Mouse (Mus musculus) gastrocnemius, adult 2 months (tissue): ENCODE measurements around the gene Asic2. TPM values are rescaled to one million over a fixed set of nuclear protein-coding genes. Genes with fewer than 3 reads are reported as not detected.
A peak's percentile ranks its signal among the peaks of the same experiment; 100 is the strongest.

Experiments
- DNase-seq: peaks from one replicate; pipeline ENCODE4 v3.0.0; 2022
- H3K27ac ChIP-seq: fragments of 200-600 bp; 2 replicates; pipeline ENCODE4 v1.8.1; 2022; ENCODE audit warnings: mild to moderate bottlenecking
- H3K4me3 ChIP-seq: fragments of 200-600 bp; 2 replicates; pipeline ENCODE4 v1.8.1; 2022; ENCODE audit warnings: mild to moderate bottlenecking, moderate library complexity
- CTCF ChIP-seq: fragments of 200-600 bp; IDR thresholded peaks from 2 replicates; pipeline ENCODE4 v1.8.1; 2022; ENCODE audit warnings: antibody characterized with exemption, mild to moderate bottlenecking, moderate library complexity
- intact Hi-C: fragments of 180-260 bp; cut with DNase I; formaldehyde crosslinking; loops from one replicate; pipeline ENCODE4 v1.15.1; 2025
- total RNA-seq, 2 experiments: library from RNA; stranded (reverse); gene quantifications; 2 replicates each; pipeline ENCODE4 v1.2.3; 2021

The Asic2 gene
- total RNA-seq, 2 experiments from 2014 or later, result 0.10 TPM; not detected in 1

DNA sequence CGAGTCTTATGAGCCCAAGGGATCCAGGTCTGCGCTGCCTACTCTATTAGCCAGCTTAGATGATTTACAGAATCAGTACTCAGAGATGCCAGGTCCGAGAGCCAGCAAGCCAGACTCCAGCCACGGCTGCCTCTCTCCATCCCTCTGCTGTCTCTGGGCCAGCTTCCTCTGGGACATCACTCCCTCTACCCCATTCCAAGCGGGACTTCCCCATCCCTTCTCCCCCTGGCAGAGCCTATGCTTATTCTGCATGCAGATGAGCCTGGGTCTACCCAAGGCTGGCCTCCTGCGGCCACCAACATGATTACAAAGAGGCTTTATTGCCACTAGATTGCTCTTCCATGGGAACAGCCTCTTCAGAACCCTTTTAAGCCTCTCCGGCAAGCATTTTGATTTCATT is 850.2 kb downstream of the Asic2 start:
- no peak for DNase-seq
- Histone ChIP-seq H3K27ac (no peak overlapping the region), H3K4me3 (no peak overlapping the region)
- intact Hi-C loops, result no loop called here
- no peak for TF ChIP-seq CTCF

- intact Hi-C loops, result no loop called here
- DNase-seq, result peak; percentile 30
- TF ChIP-seq CTCF, result no peak
These were observed 852.6 kb downstream of the Asic2 start for GRCm38 (mm10) chr11:81115666-81116065.

DNA sequence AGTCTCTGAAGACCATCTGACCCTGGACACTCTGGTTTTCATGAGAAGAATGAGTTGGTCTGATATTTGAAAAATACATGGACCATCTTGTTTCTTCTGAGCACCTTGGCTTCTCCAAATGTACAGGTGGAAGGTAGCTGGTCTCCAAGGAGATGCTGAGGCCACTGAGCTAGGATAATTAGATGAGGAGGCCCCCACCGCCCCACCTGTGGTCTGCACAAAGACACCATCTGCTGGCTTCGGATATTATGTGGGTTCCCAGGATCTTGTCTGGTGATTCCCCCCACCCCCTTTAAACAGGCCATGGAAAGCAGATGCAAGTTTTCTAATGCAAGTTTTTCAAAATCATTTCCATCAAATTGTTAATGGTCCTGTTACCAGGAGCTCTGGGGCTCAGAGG is 856.6 kb downstream of the Asic2 start:
- no peak overlapping the region for H3K27ac ChIP-seq
- DNase-seq, result no peak
- intact Hi-C loops, result no loop called here
- no peak overlapping the region for H3K4me3 ChIP-seq
- no peak for TF ChIP-seq CTCF

More at GRCm38 (mm10) chr11:81115666-81116065, 852.6 kb downstream of the Asic2 start:
- no peak overlapping the region for H3K4me3 ChIP-seq
- no peak overlapping the region for H3K27ac ChIP-seq

DNA sequence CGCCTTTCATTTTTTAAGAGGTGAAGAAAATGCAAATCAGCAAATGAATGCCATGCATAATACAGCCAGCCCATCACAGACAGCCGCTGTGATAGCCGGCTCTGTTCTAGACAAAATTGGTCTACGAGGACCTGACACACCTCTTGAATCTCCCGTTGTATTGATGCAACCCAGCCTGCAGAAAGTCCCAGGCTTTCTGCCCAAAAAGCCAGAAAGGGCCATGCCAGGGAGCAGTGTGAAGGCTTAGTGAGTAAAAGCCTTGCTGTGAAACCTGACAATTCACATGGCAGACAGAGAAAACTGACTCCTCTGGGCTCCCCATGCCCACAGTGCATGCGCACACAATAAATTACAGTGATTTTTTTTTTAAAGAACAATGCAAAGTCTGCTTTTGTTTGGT is 858.2 kb downstream of the Asic2 start:
- TF ChIP-seq CTCF, result no peak
- DNase-seq, result no peak
- intact Hi-C loops, result no loop called here
- no peak overlapping the region for H3K4me3 ChIP-seq
- H3K27ac ChIP-seq, result no peak overlapping the region

GRCm38 (mm10) chr11:81106949-81107348 is 861.3 kb downstream of the Asic2 start:
- TF ChIP-seq CTCF, result no peak
- intact Hi-C loops, result no loop called here
- no peak for DNase-seq
- Histone ChIP-seq H3K4me3 (no peak overlapping the region), H3K27ac (no peak overlapping the region)

- Histone ChIP-seq H3K4me3 (no peak overlapping the region), H3K27ac (no peak overlapping the region)
- intact Hi-C loops, result no loop called here
- DNase-seq, result no peak
- no peak for TF ChIP-seq CTCF
These were observed 867.4 kb downstream of the Asic2 start for GRCm38 (mm10) chr11:81100829-81101228.

DNA sequence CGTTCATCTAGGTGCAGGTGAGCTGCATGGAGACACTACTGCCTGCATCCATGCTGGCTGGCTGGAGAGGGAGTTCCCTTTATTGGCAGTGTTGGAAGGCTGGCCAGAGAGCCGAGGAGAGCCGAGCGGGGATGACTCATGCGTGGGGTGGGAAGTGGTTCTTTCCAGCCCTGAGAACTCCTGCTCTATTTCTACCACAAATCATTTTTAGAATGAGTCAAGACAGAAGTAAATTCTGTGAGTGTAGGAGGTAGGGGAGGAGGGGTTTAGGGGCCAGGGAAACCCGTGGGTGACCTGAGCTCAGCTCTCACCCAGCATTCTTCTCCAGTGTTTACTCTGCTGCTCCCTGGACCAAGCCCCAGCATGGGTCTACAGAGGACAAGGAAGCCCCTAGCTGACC is 872.2 kb downstream of the Asic2 start:
- intact Hi-C loops, result no loop called here
- DNase-seq, result peak; percentile 34
- no peak for TF ChIP-seq CTCF
- no peak overlapping the region for H3K4me3 ChIP-seq
- no peak overlapping the region for H3K27ac ChIP-seq

- TF ChIP-seq CTCF, result no peak
- no peak for DNase-seq
- intact Hi-C loops, result no loop called here
- Histone ChIP-seq H3K27ac (no peak overlapping the region), H3K4me3 (no peak overlapping the region)
These were observed 873.7 kb downstream of the Asic2 start for GRCm38 (mm10) chr11:81094581-81094980.

DNA sequence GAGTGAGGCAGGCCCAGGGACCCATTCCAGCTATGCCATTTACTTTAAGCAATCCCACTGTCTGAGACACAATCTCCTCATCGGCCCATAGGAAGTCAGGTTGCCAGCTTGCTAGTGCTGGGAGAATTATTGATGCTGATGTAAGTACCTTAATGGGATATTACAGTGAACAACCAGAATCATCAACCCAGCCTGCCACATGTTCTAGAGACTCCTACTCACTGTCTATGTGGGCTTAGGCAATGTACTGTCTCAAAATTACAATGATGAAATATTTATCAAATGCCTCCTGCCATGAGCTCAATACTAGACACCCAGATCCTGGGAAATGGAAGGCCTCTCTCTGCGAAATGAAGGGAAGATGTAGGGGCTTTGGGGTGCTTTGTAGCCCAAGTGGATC is 876.1 kb downstream of the Asic2 start:
- intact Hi-C loops, result no loop called here
- DNase-seq, result no peak

DNA sequence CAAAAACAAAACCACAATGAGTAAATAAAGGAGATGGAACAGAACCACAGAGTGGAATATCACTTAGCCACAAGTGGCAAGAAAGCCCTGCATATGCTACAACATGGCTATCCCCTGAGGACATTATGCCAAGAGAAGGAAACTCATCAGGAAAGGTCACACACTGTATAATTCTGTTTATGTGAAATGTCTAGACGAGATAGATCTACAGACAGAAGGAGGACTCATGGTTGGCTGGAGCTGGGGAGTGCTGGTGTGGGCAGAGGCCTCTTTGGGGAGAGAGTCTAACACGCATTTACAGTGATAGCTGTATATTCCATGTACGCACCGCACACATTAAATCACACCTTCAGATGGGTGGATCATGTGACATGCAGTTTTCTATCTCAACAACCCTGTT is 884.4 kb downstream of the Asic2 start:
- DNase-seq, result no peak
- intact Hi-C loops, result no loop called here
- no peak overlapping the region for H3K4me3 ChIP-seq
- no peak overlapping the region for H3K27ac ChIP-seq
- TF ChIP-seq CTCF, result no peak

More for the DNA sequence above, 876.1 kb downstream of the Asic2 start:
- TF ChIP-seq CTCF, result no peak
- no peak overlapping the region for H3K4me3 ChIP-seq
- no peak overlapping the region for H3K27ac ChIP-seq

DNA sequence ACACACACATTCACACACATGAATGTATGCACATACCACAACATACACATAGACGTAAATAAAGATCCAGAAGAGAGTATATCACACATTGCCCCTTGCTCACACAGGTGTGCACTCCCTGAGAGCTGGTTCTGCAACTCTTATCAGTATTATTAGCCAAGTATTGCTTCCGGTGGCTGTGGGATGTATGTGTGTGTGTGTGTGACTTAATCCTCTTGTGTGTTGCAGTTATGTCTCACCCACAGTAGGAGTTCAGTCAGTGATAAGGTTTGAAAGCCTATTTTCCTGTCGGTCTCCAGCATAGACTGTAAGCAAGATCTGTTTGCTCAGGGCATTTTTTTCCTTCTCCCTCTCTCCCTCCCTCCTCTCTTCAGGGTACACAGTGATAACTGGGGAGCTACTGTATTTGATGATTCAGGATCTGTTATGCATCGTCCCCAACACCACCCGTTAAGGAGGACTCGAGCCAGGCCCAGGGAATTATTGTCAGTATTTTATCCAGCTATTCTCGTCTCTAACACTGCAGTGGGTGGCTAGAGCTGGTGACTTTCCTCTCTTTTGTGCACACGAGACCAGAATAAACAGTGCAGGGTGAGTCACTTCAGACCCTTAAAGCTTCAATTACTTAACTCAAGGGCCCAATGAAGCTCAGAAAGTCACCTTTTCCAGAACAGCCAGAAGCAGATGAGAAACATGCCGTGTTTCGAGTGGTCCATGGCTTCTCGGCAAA is 888.0 kb downstream of the Asic2 start:
- H3K27ac ChIP-seq, result no peak overlapping the region
- TF ChIP-seq CTCF, result no peak
- intact Hi-C loops, result no loop called here
- no peak for DNase-seq
- H3K4me3 ChIP-seq, result no peak overlapping the region

DNA sequence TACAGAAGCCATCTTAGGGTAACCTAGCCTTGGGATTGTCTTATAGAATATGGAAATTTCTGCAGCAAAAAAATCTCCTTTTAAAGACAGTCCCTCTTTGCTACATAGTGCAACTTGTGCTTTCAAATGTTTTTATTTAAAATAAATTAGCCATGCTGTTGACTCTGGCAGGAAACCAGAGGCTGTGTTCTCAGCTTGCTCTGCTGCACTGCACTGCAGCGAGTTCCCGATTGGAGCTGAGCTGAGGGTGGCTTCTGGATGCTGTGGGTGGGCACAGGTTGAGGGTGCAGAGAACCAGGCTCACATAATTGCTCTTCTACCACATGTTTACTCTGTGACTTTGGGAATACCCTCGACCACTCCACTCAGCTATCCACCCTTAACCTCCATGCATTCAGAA is 889.0 kb downstream of the Asic2 start:
- no peak for DNase-seq
- intact Hi-C loops, result no loop called here
- no peak for TF ChIP-seq CTCF
- no peak overlapping the region for H3K4me3 ChIP-seq
- no peak overlapping the region for H3K27ac ChIP-seq

GRCm38 (mm10) chr11:81071836-81072235 is 896.4 kb downstream of the Asic2 start:
- TF ChIP-seq CTCF, result no peak
- Histone ChIP-seq H3K27ac (no peak overlapping the region), H3K4me3 (no peak overlapping the region)
- no peak for DNase-seq
- intact Hi-C loops, result no loop called here

DNA sequence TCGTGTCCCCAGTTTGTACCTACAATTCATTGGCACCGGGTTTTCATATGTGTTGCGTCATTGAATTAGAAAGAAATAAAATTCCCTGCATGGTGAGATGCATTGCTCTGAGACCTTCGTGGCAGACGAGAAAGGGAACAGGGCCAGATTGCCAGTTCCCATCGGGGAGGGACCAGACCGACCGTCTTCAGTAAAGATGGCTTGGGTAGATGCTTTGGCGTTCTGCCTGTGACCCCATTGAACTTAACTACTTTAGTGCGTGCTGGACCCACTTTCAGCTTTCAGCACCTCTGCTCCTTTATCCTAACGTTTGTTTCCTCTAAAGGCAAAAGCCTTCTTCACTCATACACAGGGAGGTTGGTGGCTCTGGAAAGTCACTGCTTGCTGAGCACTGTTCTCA is 902.9 kb downstream of the Asic2 start:
- no peak overlapping the region for H3K4me3 ChIP-seq
- intact Hi-C loops, result no loop called here
- no peak for DNase-seq
- no peak overlapping the region for H3K27ac ChIP-seq
- no peak for TF ChIP-seq CTCF

GRCm38 (mm10) chr11:81064006-81064405 is 904.3 kb downstream of the Asic2 start:
- DNase-seq, result no peak
- Histone ChIP-seq H3K27ac (no peak overlapping the region), H3K4me3 (no peak overlapping the region)
- intact Hi-C loops, result no loop called here
- no peak for TF ChIP-seq CTCF
